Mouse (Mus musculus): ENCODE measurements around the gene Coq6. TPM values are rescaled to one million over a fixed set of nuclear protein-coding genes. Genes with fewer than 3 reads are reported as not detected.

The Coq6 gene
- polyA plus RNA-seq, 1 experiment from 2014 or later = 47.5 TPM

- Histone ChIP-seq H3K4me2 (replicated peaks) (peak overlapping the region; percentile 86), H3K9me3 (no peaks in the 10 kb centered on the region), H3K27ac (0 out of 2 replicates have a peak overlapping the region, but pooled peaks have one; percentile 51), H3K36me3 (no peaks in the 10 kb centered on the region), H3K9ac (peak overlapping the region; percentile 55), H3K4me3 (replicated peaks) (peak overlapping the region; percentile 56), H3K4me1 (replicated peaks) (no peaks in the 10 kb centered on the region), H3K27me3 (replicated peaks) (no peaks in the 10 kb centered on the region)
- WGBS = 36% methylated on average over 18 of the region's 18 CpGs
- peak; percentile 38; the same call in 1 of the 2 replicates for ATAC-seq
These were observed 56.1 kb downstream of the Coq6 start for GRCm38 (mm10) chr12:84417605-84417922.

Other genes starting within 250 kb of the Coq6 start
- gene Dnal1, start 247.3 kb upstream of the Coq6 start, polyA plus RNA-seq (2015; fragmentation: Nextera tagmentation; extraction: Ambion mirVana) = 3.9 TPM in 2 replicates
- 0.59 and 0.63 TPM in 2 replicates for gene Pnma1, start 213.2 kb upstream of the Coq6 start, polyA plus RNA-seq (2015; fragmentation: Nextera tagmentation; extraction: Ambion mirVana)
- gene Elmsan1, start 142.8 kb upstream of the Coq6 start, polyA plus RNA-seq (2015; fragmentation: Nextera tagmentation; extraction: Ambion mirVana) = 7.2 and 7.7 TPM in 2 replicates
- 41.7 and 45.2 TPM in 2 replicates for gene Ptgr2, start 76.4 kb upstream of the Coq6 start, polyA plus RNA-seq (2015; fragmentation: Nextera tagmentation; extraction: Ambion mirVana)
- 54.7 and 61.6 TPM in 2 replicates for gene Zfp410, start 44.8 kb upstream of the Coq6 start, polyA plus RNA-seq (2015; fragmentation: Nextera tagmentation; extraction: Ambion mirVana)
- 2.4 and 2.6 TPM in 2 replicates for gene Fam161b, start 176 bp downstream of the Coq6 start, polyA plus RNA-seq (2015; fragmentation: Nextera tagmentation; extraction: Ambion mirVana)
- 37.1 and 39.5 TPM in 2 replicates for gene Entpd5, start 47.4 kb downstream of the Coq6 start, polyA plus RNA-seq (2015; fragmentation: Nextera tagmentation; extraction: Ambion mirVana)
- gene Bbof1, start 47.4 kb downstream of the Coq6 start, polyA plus RNA-seq (2015; fragmentation: Nextera tagmentation; extraction: Ambion mirVana) = 0.52 and 0.80 TPM in 2 replicates
- gene Rnf113a2, start 55.5 kb downstream of the Coq6 start, polyA plus RNA-seq (2015; fragmentation: Nextera tagmentation; extraction: Ambion mirVana) = 21.6 and 23.6 TPM in 2 replicates
- gene Aldh6a1, start 89.3 kb downstream of the Coq6 start, polyA plus RNA-seq (2015; fragmentation: Nextera tagmentation; extraction: Ambion mirVana) = 29.0 and 31.8 TPM in 2 replicates
- 15.2 and 16.9 TPM in 2 replicates for gene Lin52, start 89.8 kb downstream of the Coq6 start, polyA plus RNA-seq (2015; fragmentation: Nextera tagmentation; extraction: Ambion mirVana)
- gene Vsx2, start 208.1 kb downstream of the Coq6 start, polyA plus RNA-seq (2015; fragmentation: Nextera tagmentation; extraction: Ambion mirVana) = not detected in 2 replicates